Mouse (Mus musculus) neutrophil, adult 5-6 weeks (primary cell): ENCODE data around the gene Nek2. TPM values are rescaled to one million over a fixed set of nuclear protein-coding genes. Genes with fewer than 3 reads are reported as not detected.

Experiments
- ATAC-seq: fragments of 151-379, 151-347 bp; 2 replicates; pipeline ENCODE4 v1.8.0; 2017; ENCODE audit warnings: mild to moderate bottlenecking, moderate TSS enrichment; ENCODE audit not compliant: insufficient number of reproducible peaks, poor library complexity, low FRiP score, severe bottlenecking; ENCODE audit errors: extremely low read depth
- total RNA-seq: library from RNA; stranded (forward); fragments of 200-1000 nt; gene quantifications from 2 replicates; pipeline ENCODE4 v1.2.3, GENCODE M21; 2017

The Nek2 gene
- 1.5 and 2.3 TPM in 2 replicates for total RNA-seq

- ATAC-seq, result peak; percentile 89
Observed at GRCm38 (mm10) chr1:191821326-191822091, at the start of gene Nek2. Gene Nek2 (plus strand): TSS chr1:191821444.

GRCm38 (mm10) chr1:191774106-191774505, 47.1 kb upstream of the Nek2 start:
- ATAC-seq, result no peak

- no peak for ATAC-seq
Observed at GRCm38 (mm10) chr1:191775116-191775515, 46.1 kb upstream of the Nek2 start.

- no peak for ATAC-seq
Observed at GRCm38 (mm10) chr1:191777521-191777920, 43.7 kb upstream of the Nek2 start.

GRCm38 (mm10) chr1:191780470-191780869, 40.8 kb upstream of the Nek2 start:
- no peak for ATAC-seq

- no peak for ATAC-seq
Observed at GRCm38 (mm10) chr1:191785108-191785507, 36.1 kb upstream of the Nek2 start.

- no peak for ATAC-seq
Observed at GRCm38 (mm10) chr1:191786255-191786654, 35.0 kb upstream of the Nek2 start.

GRCm38 (mm10) chr1:191787379-191787778, 33.9 kb upstream of the Nek2 start:
- no peak for ATAC-seq

- ATAC-seq, result no peak
Observed at GRCm38 (mm10) chr1:191792991-191793390, 28.3 kb upstream of the Nek2 start.

- no peak for ATAC-seq
Observed at GRCm38 (mm10) chr1:191793888-191794532, 27.2 kb upstream of the Nek2 start.

- no peak for ATAC-seq
Observed at GRCm38 (mm10) chr1:191796238-191796896, 24.9 kb upstream of the Nek2 start.

GRCm38 (mm10) chr1:191802093-191802819, 19.0 kb upstream of the Nek2 start:
- no peak for ATAC-seq

GRCm38 (mm10) chr1:191802820-191803655, 18.2 kb upstream of the Nek2 start:
- ATAC-seq, result no peak

GRCm38 (mm10) chr1:191804747-191805146, 16.5 kb upstream of the Nek2 start:
- no peak for ATAC-seq

GRCm38 (mm10) chr1:191805788-191806187, 15.5 kb upstream of the Nek2 start:
- ATAC-seq, result no peak

GRCm38 (mm10) chr1:191806740-191807139, 14.5 kb upstream of the Nek2 start:
- no peak for ATAC-seq

GRCm38 (mm10) chr1:191807979-191808378, 13.3 kb upstream of the Nek2 start:
- no peak for ATAC-seq

GRCm38 (mm10) chr1:191808688-191809223, 12.5 kb upstream of the Nek2 start:
- ATAC-seq, result no peak
